Mouse (Mus musculus) thymus, adult 2 months (tissue): ENCODE measurements around the gene Rab11b. TPM values are rescaled to one million over a fixed set of nuclear protein-coding genes. Genes with fewer than 3 reads are reported as not detected.

Experiments
- DNase-seq: peaks from one replicate; pipeline ENCODE4 v3.0.0; 2021
- H3K27ac ChIP-seq: fragments of 200-500 bp; 2 replicates; pipeline ENCODE4 v1.5.1; 2012; ENCODE audit warnings: low read length, control low read depth; ENCODE audit not compliant: control insufficient read depth, insufficient read depth
- H3K27me3 ChIP-seq: fragments of 200-500 bp; 2 replicates; pipeline ENCODE4 v1.6.1; 2012; ENCODE audit warnings: mild to moderate bottlenecking, low read length, moderate library complexity, mixed read lengths; ENCODE audit not compliant: control insufficient read depth, insufficient read depth
- H3K36me3 ChIP-seq: fragments of 200-500 bp; 2 replicates; pipeline ENCODE4 v1.6.1; 2012; ENCODE audit warnings: mild to moderate bottlenecking, low read length, moderate library complexity; ENCODE audit not compliant: control insufficient read depth, insufficient read depth
- H3K4me1 ChIP-seq: fragments of 200-500 bp; replicated peaks from 2 replicates; pipeline ENCODE4 v1.6.1; 2012; ENCODE audit warnings: low read length; ENCODE audit not compliant: control insufficient read depth, insufficient read depth
- H3K4me3 ChIP-seq: fragments of 200-500 bp; 2 replicates; pipeline ENCODE4 v1.5.1; 2012; ENCODE audit warnings: mild to moderate bottlenecking, low read length, control low read depth, moderate library complexity; ENCODE audit not compliant: control insufficient read depth, insufficient read depth
- CTCF ChIP-seq: fragments of 200-500 bp; IDR thresholded peaks from 2 replicates; pipeline ENCODE4 v1.5.1; 2012; ENCODE audit warnings: mild to moderate bottlenecking, control low read depth, low read length, moderate library complexity, borderline replicate concordance; ENCODE audit not compliant: control insufficient read depth, poor library complexity, insufficient read depth; ENCODE audit errors: extremely low read depth
- POLR2A ChIP-seq: fragments of 200-500 bp; IDR thresholded peaks from 2 replicates; pipeline ENCODE4 v1.6.1; 2012; ENCODE audit warnings: mild to moderate bottlenecking, low read length, control low read depth, moderate library complexity; ENCODE audit not compliant: control insufficient read depth, poor library complexity, insufficient read depth; ENCODE audit errors: extremely low read depth
- WGBS: fragments of 180-500 bp; shearing (Covaris S2); methylation state at CpG from one replicate; pipeline ENCODE4 v1.1.7; 2018; 5-methylcytosine and 5-hydroxymethylcytosine counted together
- polyA plus RNA-seq: library from polyadenylated mRNA; depleted of rRNA; stranded (reverse); fragments of >200 nt; gene quantifications from 2 replicates; pipeline ENCODE4 v1.2.3, GENCODE M21; 2012; rRNA removed

Rab11b gene
- polyA plus RNA-seq: 464 and 542 TPM in 2 replicates

GRCm38 (mm10) chr17:33760255-33761165 is at the start of gene Rab11b:
Rab11b (minus strand) TSS chr17:33760530.
- TF ChIP-seq CTCF (peak; percentile 62; the same call in 1 of the 2 replicates), POLR2A (peak; percentile 64; the same call in 1 of the 2 replicates)
- no peaks in the 10 kb centered on the region for H3K27me3 ChIP-seq
- peak within 1 kb of the TSS; percentile 90 for H3K27ac ChIP-seq
- 3% methylated on average over 35 of the region's 35 CpGs for WGBS
- H3K4me3 ChIP-seq: peak within 1 kb of the TSS; percentile 69
- peak; percentile 100 for DNase-seq
- no peaks in the 10 kb centered on the region for H3K36me3 ChIP-seq
- peaks cover 23% of the 10 kb centered on the region for H3K4me1 ChIP-seq

- H3K27ac ChIP-seq: no peak overlapping the region
- peaks cover 6% of the 10 kb centered on the region; the same call in 1 of the 2 replicates for H3K4me1 ChIP-seq
- no peaks in the 10 kb centered on the region for H3K36me3 ChIP-seq
- DNase-seq: no peak
- peaks cover 4% of the 10 kb centered on the region; the same call in 1 of the 2 replicates for H3K27me3 ChIP-seq
- TF ChIP-seq POLR2A (no peak), CTCF (no peak)
- WGBS: 12% methylated on average over 10 of the region's 10 CpGs
- no peak overlapping the region for H3K4me3 ChIP-seq
Measured at GRCm38 (mm10) chr17:33808192-33808591, 47.9 kb upstream of the Rab11b start.

GRCm38 (mm10) chr17:33807181-33807888 is 47.0 kb upstream of the Rab11b start:
- Histone ChIP-seq H3K27me3 (peaks cover 4% of the 10 kb centered on the region; the same call in 1 of the 2 replicates), H3K27ac (no peak overlapping the region), H3K36me3 (no peaks in the 10 kb centered on the region), H3K4me1 (peaks cover 6% of the 10 kb centered on the region; the same call in 1 of the 2 replicates), H3K4me3 (no peak overlapping the region)
- no peak for DNase-seq
- WGBS: 71% methylated on average over 8 of the region's 9 CpGs
- TF ChIP-seq POLR2A (no peak), CTCF (no peak)

- no peak overlapping the region for H3K27ac ChIP-seq
- WGBS: 85% methylated on average over 1 of the region's 1 CpGs
- no peak for TF ChIP-seq POLR2A
- no peak for TF ChIP-seq CTCF
- H3K4me1 ChIP-seq: no peaks in the 10 kb centered on the region
- DNase-seq: no peak
- no peaks in the 10 kb centered on the region; the same call in 1 of the 2 replicates for H3K27me3 ChIP-seq
- H3K36me3 ChIP-seq: no peaks in the 10 kb centered on the region
- H3K4me3 ChIP-seq: no peak overlapping the region
Measured at GRCm38 (mm10) chr17:33804745-33805144, 44.4 kb upstream of the Rab11b start.

GRCm38 (mm10) chr17:33804205-33804604 is 43.9 kb upstream of the Rab11b start:
- Histone ChIP-seq H3K27me3 (no peaks in the 10 kb centered on the region; the same call in 1 of the 2 replicates), H3K36me3 (no peaks in the 10 kb centered on the region), H3K27ac (no peak overlapping the region), H3K4me1 (no peaks in the 10 kb centered on the region), H3K4me3 (no peak overlapping the region)
- TF ChIP-seq CTCF (no peak), POLR2A (no peak)
- WGBS: 66% methylated on average over 4 of the region's 4 CpGs
- no peak for DNase-seq

- WGBS: 0% methylated on average over 2 of the region's 2 CpGs
- no peaks in the 10 kb centered on the region for H3K36me3 ChIP-seq
- no peaks in the 10 kb centered on the region; the same call in 1 of the 2 replicates for H3K27me3 ChIP-seq
- H3K4me3 ChIP-seq: no peak overlapping the region
- no peak overlapping the region for H3K27ac ChIP-seq
- no peaks in the 10 kb centered on the region for H3K4me1 ChIP-seq
- TF ChIP-seq POLR2A (no peak), CTCF (no peak)
- DNase-seq: no peak
Measured at GRCm38 (mm10) chr17:33802221-33802620, 41.9 kb upstream of the Rab11b start.
